Mouse (Mus musculus) olfactory bulb, adult 2 months (tissue): ENCODE results near the gene Mvp.

Source experiments
- CTCF ChIP-seq: fragments of 200-500 bp; IDR thresholded peaks from 2 replicates; pipeline ENCODE4 v1.5.1; 2012; ENCODE audit warnings: low read depth, mild to moderate bottlenecking, low read length, moderate library complexity; ENCODE audit not compliant: insufficient read depth
- POLR2A ChIP-seq: fragments of 200-500 bp; IDR thresholded peaks from 2 replicates; pipeline ENCODE4 v1.6.1; 2012; ENCODE audit warnings: mild to moderate bottlenecking, low read depth, low read length, moderate library complexity; ENCODE audit not compliant: insufficient read depth

DNA sequence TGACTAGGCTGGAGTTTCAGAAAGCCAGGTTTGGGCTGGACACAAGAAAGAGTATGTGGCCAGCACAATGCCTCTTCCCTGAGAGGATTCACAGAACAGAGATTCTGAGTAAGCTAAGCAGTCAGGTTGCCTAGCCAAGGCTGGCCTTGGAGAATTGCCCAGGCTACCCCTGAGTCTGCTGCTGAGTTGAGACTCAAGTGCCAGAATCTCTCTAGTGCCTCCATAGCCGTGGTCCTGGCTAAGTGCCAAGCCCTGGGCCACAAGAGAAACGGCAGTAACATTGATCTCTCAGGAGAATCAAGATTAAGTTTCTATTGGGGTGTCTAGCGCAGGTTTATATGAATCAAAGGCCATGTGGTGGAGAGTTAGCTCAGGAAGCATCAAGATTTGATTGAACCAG, 48.9 kb downstream of the Mvp start:
- no peak for TF ChIP-seq CTCF
- TF ChIP-seq POLR2A: no peak
